Mouse (Mus musculus) cortical plate, adult 2 months (tissue): Measurements from ENCODE around the gene Atg13.

Experiments used
- CTCF ChIP-seq: fragments of 200-500 bp; IDR thresholded peaks from 2 replicates; pipeline ENCODE4 v1.5.1; 2011; ENCODE audit warnings: mild to moderate bottlenecking, control low read depth, low read length; ENCODE audit not compliant: insufficient read depth; ENCODE audit errors: extremely low read depth
- POLR2A ChIP-seq: fragments of 200-500 bp; IDR thresholded peaks from 2 replicates; pipeline ENCODE4 v1.6.1; 2011; ENCODE audit warnings: mild to moderate bottlenecking, low read length, control low read depth; ENCODE audit not compliant: insufficient read depth; ENCODE audit errors: extremely low read depth

- no peak for TF ChIP-seq CTCF
- TF ChIP-seq POLR2A, result no peak
These were observed 24.8 kb upstream of the Atg13 start for GRCm38 (mm10) chr2:91735221-91735620.
